Mouse (Mus musculus) adrenal gland, adult 8-10 months (tissue): Measurements from ENCODE around the gene Fabp7. TPM values are rescaled to one million over a fixed set of nuclear protein-coding genes. Genes with fewer than 3 reads are reported as not detected.

Experiments
- DNase-seq: peaks from one replicate; pipeline ENCODE4 v3.0.0; 2022
- total RNA-seq, 4 experiments: library from RNA; stranded (reverse); gene quantifications; 2 replicates each; pipeline ENCODE4 v1.2.4; 2022

Fabp7 gene
- total RNA-seq: 1 to 10 TPM in 2 of 4 experiments, under 1 TPM in 2; 0.59 to 1.3 (median 0.89) TPM

DNA sequence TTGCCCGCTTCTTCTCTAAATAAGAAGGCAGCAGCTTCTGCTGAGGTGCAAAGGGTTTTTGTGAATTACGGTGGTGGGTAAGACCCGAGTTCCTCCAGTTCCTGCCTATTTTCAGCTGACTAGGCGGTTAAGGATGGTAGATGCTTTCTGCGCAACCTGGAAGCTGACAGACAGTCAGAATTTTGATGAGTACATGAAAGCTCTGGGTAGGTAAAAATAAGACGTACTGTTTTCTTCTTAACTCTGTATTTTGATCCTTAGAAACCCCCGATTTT is at the start of gene Fabp7:
Fabp7 (plus strand) TSS at position 6 of the 275 bp plus-strand sequence.
- no peak for DNase-seq

DNA sequence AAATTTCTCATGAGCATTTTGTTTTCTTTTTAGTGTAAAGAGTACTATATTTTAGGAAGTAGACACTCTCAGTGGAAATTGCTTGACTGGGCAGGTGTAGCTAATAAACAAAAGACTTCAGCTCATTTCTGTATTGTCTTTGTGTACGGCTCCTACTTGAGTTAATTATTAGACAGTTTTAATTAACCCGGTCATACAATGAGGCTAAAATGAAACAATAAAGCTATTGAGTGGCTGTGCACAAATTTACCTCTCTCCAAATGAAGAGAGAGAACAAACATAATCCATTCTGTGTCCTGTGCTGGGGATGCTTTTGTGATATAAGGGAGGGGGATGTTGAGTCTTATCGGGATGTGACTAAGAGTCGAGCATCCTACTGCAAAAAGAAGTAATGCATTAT is 43.9 kb upstream of the Fabp7 start:
- no peak for DNase-seq

DNA sequence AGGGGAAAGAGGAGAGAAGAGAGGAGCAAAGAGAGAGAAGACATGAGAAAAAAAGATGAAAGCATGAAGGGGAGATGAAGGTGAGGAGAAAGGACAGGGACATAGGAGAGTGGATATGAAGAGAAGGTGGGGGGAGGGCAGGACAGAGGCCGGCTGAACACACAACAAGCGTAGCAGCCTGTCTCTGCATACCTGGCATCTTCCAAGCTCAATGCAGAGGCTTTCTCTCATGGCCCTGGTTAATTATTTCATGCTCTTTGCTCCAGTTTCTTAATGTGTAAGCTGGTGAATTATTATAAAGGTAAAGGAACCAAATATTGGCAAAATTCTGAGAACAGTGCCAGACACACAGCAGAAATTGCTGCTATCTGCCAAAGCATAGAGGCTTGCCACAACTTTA is 43.3 kb upstream of the Fabp7 start:
- no peak for DNase-seq

DNA sequence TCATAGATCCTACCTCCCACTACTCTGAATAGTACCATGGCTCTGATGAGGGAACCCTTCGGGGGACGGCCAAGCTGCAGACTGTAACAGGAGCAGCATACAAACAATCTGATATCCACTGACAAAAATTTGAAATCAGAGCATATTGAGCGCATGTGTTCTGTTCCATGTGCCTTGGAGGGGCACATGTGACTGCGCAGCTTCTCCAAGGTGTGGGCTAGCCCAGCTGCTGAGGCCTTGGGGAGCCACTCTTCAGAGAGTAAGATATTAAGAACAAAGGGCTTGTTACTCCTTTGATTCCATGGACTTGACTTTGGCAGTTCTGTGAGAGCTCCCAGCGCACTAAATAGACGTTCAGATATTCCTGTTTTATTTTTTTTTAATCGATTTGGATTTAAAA is 41.6 kb upstream of the Fabp7 start:
- DNase-seq: no peak

DNA sequence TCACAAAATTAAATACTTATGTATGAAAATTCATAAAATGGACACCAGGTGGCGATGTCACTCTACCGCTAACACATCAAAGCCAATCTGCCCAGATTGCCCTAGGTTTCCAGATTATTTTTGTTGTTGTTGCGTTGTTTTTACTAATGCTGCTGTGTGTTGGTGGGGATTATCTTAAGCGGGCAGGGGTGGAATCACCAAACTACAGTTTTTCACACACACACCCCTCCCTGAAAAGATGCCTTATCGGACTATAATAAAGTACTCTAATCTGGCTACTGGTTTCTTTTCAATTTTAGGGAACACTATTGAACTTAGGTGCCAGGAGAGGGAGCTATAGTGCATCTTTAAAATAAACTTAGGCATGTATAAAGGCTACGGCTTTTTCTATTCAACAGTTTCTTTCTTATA is 41.1 kb upstream of the Fabp7 start:
- no peak for DNase-seq

DNA sequence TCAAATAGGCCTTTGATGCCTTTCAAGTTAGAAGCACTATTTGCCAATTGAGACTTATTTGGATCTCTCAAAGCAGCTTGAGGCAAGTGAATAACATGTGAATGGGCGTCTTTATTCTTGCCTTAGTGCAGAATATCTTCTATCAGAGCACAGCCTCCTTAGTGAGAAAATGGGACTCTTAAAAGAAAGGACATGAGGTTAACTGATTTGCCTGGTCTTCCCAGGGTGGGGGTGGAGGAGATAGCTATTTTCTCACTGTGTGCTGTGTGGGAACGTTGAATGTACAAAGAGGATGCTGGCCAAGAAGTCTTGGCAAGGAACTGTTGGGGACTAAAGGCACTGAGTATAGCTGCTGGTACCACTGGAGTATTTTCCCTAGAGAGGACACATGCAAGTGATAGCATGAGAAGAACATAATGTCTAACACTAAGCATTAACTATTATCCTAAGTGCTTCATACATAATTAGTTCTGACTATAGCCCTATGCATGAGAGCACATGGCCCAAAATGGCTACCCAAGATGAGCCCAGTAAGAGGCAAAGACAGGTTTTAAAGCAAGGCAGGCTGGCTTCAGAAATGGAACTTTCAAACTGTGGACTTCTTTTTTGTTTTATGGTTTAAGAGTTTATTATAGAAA is 40.4 kb upstream of the Fabp7 start:
- DNase-seq: no peak

DNA sequence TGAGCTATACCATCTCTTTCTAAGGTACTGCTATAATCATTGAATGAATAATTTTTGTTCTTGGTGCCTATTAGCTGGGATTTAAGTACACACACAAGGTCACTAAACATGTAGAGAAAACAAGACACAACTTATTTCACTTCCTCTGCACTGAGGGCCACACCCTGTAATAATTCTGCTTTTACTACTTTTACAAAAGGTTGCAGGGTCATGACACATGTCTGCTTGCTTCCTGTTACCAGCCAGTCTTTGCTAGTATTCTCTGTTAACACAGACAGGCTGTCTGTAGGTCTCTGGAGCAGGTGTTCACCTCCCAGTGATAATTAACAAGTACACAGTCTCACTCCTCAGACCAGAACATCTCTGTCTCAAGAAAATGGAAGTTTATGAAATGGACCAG is 39.2 kb upstream of the Fabp7 start:
- no peak for DNase-seq

DNA sequence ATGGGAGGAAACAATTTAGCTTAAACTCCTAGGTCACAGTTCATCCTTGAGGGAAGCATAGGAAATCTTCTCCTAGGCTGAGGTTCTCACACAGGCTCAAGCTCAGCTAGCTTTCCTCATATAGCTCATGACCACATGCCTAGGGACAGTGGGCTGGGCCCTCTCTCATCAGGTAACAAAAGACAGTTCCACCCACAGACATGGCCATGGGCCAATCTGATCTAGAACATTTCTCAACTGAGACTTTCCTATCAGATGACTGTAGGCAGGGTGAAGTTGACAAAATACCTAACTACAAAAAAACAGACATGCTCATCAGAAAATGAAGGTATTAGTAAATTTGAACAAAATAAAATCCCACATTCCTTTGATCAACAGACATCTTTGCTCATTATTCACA is 37.6 kb upstream of the Fabp7 start:
- no peak for DNase-seq

DNA sequence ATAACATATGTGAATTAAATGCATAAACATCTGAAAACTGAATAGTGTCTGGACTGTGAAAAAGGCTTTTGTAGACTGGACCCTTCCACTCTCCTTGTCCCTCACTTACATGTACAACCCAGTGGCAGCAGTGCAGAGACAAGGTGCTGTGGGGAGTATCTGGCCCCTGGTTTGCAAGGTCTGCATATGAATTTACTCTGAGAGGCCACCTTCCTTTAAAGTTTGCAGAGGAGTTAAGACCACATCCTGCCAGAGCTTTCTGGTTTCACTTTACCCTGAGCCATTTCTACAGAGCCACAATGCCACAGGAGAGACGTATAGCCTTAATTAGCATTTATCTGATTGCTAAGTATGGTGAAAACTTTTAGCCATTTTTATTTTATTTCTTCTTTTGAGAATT is 31.3 kb upstream of the Fabp7 start:
- DNase-seq: no peak

DNA sequence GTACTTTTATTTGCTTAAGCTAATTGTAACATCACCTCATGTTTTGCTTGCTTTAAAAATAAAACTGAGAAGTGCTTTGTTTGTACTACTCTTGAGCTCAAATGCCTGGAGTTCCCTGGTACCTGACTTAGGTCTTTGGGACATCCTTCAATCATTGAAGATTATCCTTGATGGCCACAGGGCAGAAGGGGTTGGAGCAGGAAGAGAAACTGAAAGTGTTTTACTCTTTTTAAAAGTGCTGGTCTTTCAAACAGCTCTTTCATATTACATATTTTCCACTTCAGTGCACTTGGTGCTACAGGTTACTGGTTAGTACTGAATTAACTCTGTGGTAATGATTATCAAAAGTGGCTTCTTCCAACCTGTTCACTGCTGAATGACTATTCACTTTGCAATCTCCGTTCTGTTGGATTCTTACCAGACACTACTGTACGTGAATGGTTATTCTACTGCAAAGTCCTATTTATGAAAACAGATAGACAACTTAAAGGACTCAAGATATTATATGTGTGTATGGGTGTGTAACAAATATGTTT is 29.4 kb upstream of the Fabp7 start:
- no peak for DNase-seq

DNA sequence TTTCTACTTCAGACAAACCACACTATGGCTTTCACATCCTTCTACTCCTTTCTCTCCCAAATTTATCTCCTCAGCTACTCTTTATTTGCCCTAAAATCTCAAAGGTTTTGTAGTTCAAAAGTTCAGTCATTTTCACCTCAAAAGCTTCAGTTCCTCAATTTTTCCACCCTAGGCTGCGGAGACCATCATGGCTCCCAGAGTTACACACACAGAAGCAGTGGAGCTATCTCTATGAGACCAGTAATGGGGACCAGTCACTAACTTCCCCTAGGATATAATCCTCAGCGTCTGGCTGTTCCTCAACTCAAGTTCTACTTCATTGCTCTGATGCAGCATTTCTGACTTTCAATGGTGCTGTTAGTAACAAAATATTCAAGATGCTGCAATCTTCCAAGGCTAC is 25.7 kb upstream of the Fabp7 start:
- DNase-seq: no peak

DNA sequence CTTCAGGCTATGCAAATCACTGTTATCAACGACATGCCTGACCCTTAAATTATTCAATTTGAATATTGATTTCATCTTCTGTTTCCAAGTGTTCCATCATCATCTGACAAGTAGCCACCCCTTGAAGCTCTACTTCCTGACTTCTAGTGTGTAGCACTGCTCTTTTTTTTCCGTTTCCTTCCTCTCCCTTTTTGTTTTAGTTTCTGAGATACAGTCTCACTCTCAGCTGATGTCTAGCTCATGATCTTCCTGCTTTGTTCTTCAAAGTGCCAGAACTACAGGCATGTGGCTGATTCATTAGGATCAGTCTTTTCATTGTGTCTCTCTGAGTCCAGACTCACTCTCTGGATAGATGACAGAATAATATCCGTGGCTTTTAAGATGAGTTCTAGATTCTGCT is 24.0 kb upstream of the Fabp7 start:
- DNase-seq: no peak

DNA sequence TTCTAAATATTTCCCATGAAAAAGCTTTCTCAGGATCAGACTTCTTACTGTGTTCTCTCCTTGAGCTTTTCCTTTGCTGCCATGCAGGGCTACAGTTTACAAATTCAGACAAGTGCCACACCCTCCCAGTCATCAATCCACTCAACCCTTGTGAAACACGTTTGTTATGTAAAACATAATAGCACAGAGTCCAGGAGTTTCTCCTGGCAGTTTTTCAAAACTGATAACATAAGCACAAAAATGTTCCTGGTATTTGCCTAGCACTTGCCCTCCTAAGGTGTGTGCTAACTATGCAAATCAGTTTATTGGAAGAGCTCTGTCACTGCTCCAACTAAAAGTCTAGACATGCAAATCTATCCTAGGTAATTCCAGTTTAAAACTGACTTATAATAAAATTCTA is 21.6 kb upstream of the Fabp7 start:
- DNase-seq: no peak

DNA sequence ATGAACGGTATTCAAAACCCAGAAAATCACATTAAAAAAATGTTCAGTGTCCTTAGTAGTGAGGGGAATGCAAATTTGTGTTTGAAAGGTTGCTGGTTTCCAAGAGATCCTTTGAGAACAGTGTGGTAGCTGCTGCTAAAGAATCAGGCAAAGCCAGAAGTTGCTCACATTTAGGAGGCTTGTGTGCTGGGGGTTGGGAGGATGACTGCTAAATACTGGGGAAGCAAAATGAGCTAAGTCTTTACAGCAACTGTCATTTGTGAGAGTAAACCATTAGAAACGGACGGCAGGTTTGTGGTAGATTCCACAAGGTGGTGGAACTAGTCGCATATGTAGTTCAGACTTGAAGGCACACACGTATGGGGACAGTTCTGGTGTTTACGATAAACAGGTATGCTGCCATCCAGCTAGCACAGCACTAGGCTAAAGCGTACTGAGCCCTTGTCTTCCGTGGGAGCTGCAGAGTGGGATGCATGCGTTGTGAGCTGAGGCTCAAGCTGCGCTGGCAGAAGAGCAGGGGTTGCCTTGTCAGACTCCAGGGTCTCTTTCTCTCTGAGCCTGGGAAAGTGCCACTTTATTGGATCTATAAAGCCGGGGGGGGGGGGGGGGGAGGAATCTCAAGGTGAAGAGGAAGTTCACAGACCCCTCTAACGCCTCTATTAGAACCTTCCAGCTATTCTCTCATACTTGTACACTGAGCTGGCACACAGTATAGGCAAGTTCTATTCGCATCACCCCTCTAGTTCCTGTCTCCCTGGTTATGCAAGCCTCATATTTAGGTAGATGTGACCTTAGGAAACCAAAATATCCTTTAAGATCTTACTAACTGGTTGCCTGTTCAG is 1.2 kb upstream of the Fabp7 start:
- DNase-seq: no peak

DNA sequence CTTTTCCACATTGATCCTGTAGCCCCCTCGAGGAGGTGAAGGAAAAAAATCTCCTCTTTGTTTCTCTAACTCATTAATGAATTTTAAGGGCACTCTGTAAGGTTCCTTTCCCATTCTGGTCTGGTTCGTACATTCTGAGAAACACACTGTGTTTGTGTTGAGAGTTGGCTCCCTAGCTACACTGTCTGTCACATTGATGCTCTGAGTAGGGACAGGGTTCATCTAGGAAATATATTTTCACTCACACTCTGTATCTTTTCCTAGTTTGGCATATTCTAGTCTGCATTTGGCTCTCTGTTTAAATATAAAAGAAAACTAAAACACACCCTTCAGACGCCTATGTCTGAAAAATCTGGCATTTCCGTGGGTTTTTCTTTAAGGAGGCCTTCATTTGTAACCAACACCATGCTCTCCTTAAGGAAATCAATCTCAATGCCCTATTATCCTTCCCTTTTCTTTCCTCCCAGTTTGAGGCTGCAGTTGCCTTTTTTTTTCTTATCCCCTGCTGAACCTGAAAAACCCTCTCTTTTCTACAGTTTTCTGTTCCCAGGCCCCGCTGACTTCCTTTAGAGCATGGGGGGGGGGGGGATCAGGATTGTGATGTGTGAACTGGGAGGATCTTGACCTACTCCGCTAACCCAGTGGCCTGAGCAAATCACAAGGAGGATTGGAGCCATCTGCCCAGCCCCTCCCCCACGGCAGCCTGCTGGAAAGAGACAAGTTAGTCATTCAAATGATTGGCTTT is 378 bp upstream of the Fabp7 start:
- peak; percentile 53 for DNase-seq

DNA sequence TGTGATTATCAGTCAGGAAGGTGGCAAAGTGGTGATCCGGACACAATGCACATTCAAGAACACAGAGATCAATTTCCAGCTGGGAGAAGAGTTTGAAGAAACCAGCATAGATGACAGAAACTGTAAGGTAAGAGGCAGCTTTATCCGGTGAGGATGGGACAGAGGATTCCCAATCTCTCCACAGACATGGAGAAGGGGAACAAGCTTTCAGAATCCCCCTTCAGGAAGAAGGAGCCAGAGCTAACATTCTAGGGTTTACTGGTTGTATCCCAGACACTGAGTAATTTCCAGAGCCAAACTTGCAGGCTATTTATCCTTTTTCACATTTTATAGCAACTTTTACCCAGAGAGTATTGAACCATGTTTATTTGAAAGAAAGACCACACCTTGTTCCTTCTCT is 871 bp downstream of the Fabp7 start:
- DNase-seq: no peak

DNA sequence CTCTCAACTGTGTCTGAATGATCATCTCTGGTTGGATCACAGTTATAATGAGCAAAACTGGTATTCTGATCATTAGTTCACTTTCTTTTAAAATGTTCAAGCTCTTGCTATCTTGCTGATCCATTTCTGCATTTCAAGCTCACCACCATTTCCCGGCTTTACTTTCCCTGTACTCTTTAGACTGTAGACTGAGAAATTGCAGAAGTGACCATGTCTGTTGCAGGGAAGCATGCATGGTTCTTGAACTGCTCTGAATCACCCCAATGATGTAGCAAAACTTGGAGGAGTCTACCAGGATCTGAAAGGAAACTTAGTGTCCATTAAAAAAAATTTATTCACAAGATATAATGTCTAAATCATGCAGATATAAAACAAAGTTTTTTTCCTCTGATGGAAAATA is 8.3 kb downstream of the Fabp7 start:
- DNase-seq: no peak

DNA sequence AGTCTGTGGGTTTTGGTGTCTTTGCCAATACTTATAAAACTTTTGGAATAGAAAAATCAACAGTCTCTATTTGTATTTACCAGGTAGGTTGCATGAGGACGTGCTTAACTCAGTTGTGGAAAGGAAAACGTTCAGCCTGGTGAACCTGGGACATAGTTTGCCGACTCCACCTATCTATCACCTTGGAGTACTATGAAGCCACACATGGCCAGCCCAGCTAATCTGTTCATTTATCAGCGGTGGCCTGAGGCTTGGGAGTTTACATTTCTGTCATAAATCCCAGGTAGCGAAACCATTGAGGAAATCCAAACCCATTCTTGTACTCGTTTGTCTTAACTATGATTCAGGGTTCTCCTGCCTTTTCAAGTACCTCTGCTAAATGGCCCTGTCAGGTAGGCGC is 9.3 kb downstream of the Fabp7 start, which contains the start of gene Smpdl3a:
Smpdl3a (plus strand) TSS at position 318 of the 400 bp plus-strand sequence.
- DNase-seq: no peak

DNA sequence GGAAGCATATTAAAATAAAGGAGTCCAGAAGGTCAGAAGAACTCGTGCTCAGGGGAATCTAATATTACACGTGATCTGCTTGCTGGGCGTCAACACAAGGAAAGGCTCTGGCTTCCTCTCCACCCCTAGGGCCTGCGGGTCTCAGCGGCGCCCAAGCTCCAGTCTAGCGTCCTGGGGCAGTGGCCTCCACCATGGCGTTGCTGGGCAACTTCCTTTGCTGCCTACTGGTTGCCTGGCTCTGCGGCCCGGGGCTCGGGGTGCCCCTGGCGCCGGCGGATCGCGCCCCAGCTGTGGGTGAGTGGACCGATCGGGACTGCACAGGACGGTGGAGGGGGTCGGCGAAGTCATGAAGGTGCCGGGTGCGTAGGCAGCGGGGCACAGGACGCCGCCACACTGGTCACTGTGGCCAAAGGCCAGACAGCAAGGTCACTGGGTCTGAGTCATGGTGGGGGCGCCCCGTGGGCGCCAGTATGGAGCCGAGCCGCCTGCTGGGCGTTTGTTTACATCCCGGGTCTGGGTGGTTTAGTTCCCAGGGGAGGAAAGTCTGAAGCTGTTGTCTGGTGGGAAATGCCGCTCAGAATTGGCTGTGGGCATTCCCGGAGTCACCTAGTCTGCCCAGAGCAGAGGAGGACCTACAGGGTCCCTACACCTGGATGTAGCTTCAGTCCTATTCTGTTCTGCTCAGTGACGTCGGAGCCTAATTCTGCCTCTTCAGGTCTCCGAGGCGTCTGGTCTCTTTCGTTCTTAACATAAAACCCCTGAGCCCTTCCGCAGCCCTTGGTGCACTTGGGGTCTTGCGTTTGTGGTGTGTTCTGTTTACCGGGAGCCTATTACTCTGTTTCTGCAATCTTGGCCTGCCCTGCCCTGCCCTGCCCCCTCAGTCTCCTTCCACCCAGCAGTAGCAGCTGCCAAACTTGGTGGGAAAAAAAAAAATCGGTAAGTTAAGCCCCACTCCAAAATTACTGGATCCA is 10.1 kb downstream of the Fabp7 start:
- DNase-seq: peak; percentile 46

DNA sequence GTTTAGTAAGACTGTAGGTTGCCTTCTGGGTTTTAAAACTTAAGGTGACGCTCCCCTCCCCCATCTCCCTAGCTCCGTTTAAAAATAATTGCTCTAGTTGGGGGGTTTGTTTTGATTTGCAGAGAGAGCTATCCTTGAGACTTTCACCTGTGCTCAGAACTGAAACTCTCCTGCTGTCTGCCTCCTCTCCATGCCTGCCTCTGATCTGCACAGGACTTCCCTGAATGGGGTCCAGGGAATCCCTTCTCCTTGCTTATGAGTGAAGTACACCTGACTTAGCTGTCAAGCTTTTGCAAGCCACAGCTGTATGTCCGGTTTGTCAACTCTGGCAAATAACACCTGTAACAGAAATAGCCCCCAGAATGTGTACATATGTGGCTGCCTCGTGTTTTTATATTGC is 10.9 kb downstream of the Fabp7 start:
- DNase-seq: no peak

DNA sequence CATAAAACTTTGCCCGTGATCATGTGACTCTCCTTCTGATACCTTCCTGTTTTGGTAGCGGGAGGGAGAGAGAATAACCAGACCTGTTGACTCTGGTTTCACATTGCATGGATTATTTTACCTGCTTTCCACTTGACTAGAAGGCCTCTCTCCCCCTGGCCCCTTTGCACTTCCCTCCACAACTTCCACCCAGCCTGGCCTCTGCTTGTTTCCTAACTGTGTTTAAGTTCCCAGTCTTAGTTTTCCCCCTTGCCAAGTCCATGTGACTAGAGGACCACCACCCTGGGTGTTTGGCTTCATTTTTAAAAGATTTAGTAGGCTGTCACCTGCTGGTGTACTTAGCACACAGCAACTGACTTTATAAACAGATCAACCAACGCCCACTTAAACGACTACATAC is 11.4 kb downstream of the Fabp7 start:
- no peak for DNase-seq

DNA sequence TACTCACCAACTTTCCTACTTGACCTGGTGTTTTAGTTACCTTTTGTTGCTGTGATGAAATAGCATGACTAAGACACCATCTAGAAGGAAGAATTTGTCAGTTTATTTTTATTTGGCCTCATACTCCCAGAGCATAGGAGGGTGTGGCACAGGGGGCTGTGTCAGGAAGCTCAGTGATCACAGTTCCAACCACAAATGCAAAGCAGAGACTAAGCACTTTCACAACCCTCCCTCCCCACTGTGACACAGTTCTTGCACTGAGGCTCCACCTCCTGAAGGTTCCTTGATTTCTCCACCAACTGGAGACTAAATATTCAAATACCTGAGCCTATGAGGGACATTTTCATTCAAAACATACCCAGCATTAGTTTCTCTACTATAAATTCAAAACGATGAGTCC is 14.8 kb downstream of the Fabp7 start:
- DNase-seq: no peak
